Mouse (Mus musculus): Measurements from ENCODE around the gene Ccdc71. TPM values are rescaled to one million over a fixed set of nuclear protein-coding genes. Genes with fewer than 3 reads are reported as not detected.

Ccdc71 gene
- total RNA-seq (2021): 10 to 100 TPM; 37.0 to 37.8 TPM
- long read RNA-seq, experiment 1, transcript Ccdc71-201 (2 exons, 3,092 nt): major isoform, 6 of 6 reads
- long read RNA-seq, experiment 1, partial matches to known transcripts: 0 of 6 reads
- long read RNA-seq, experiment 1, other reads (novel, unspliced or antisense): 0 of 6 reads
- long read RNA-seq, experiment 2, transcript Ccdc71-201 (2 exons, 3,092 nt): major isoform, 6 of 10 reads
- long read RNA-seq, experiment 2, partial matches to known transcripts: 4 of 10 reads
- long read RNA-seq, experiment 2, other reads (novel, unspliced or antisense): 0 of 10 reads

GRCm38 (mm10) chr9:108460319-108461178, at the start of gene Ccdc71:
Gene Ccdc71 (plus strand): TSS chr9:108460527.
- DNase-seq (ENCODE audit: low spot score in 2 of 2): peak; percentile 84 to 87

GRCm38 (mm10) chr9:108411381-108411942, 48.9 kb upstream of the Ccdc71 start:
- peak; percentile 25 to 51 for DNase-seq (ENCODE audit: low spot score in 2 of 2)

- peak in 1 of 2 experiments; percentile 18 for DNase-seq (ENCODE audit: low spot score in 2 of 2)
Observed at GRCm38 (mm10) chr9:108412221-108412620, 48.1 kb upstream of the Ccdc71 start.

DNA sequence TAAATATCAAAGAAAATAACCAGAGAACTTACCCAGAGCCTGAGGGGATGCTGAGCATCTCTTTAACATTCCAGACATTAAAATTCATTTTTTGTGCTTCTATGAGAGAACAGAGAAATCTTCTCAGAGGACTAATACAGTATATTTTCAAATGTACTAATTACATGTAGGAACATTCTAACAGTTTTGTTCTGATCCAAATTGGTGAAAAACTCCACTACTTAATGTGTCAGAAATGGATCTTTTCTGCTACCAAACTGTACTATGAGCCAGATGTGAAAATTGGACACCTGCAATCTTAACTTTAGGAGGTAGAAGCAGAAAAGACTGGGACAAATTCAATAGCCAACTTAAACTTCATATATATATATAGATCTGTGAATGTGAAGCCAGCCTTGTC, 31.9 kb upstream of the Ccdc71 start, which contains the start of gene Ccdc36:
Gene Ccdc36 (minus strand): TSS at position 101 of the 400 bp plus-strand sequence.
- no peak for DNase-seq (ENCODE audit: low spot score in 2 of 2)

- DNase-seq (ENCODE audit: low spot score in 2 of 2): no peak
Observed at GRCm38 (mm10) chr9:108431431-108432067, 28.8 kb upstream of the Ccdc71 start.

DNA sequence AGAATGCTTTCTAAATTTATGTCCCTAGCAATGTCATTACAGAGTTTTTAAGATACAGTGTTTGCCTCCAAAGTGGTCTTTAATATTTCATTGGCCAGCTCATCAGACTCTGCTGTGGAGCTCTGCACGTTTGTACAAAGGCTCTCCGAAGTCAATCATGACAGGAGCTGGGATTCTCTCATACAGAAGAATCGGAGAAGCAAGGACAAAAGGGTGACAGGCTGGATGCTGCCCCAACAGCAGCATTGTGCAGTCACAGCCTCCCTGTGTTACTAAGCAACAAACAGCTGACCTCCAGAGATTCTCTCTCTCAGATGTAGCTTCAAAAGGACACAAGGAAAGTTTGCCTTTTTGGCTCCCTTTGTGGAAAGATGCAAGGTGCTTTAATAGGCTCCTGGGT, 24.1 kb upstream of the Ccdc71 start, which contains the start of gene BC048562:
Gene BC048562 (plus strand): TSS at position 301 of the 400 bp plus-strand sequence.
- DNase-seq (ENCODE audit: low spot score in 2 of 2): no peak

DNA sequence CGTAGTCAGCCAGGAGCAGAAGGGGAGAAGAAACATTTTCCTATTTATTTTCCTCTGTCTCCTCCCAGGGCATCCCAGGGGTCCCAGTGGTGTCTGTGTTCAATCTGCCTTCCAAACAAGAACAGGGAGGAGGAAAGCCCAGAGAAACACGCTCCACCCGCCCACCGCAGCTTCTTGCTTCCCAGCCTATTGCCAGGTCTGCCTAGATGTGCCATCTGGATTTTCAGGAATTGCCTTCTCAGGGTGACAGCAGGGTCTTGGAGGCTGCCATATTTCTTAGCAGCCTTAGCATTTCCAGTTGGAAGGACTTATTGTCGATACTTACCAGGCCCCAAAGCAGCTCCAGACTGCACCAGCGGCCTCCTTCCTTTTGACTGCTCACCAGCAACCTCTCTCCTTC, 21.2 kb upstream of the Ccdc71 start:
- DNase-seq (ENCODE audit: low spot score in 2 of 2): no peak

GRCm38 (mm10) chr9:108440485-108440884, 19.8 kb upstream of the Ccdc71 start:
- no peak for DNase-seq (ENCODE audit: low spot score in 2 of 2)

DNA sequence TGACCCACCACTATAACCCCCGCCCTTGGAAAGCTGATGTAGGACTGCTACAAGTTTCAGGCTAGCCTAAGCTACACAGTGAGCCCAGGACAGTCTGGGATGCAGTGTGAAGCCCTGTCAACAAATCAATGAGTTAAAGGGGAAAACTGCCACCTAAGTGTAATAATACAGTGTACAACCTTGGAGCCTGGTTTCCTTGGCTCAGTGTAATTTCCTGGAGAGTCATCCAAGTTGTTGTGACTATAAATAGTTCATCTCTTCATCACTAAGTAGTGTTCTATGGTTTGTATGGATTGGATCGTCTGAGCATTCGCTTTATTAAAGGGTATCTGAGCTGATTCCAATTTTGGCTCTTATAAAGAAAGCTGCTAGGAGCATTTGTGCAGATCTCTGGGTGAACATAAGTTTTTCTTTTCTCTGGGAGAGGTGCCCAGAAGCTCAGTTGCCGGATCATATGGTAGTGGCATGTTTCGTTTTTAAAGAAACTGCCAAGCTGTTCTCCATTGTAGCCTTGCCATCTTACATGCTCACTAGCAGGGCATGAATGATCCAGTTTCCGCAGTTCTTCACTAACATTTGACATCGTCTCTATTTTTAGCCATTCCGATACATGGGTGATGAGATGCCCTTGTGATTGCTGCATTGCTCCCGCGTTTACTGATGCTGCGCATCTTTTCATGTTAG, 18.9 kb upstream of the Ccdc71 start:
- DNase-seq (ENCODE audit: low spot score in 2 of 2): peak; percentile 61 to 91

DNA sequence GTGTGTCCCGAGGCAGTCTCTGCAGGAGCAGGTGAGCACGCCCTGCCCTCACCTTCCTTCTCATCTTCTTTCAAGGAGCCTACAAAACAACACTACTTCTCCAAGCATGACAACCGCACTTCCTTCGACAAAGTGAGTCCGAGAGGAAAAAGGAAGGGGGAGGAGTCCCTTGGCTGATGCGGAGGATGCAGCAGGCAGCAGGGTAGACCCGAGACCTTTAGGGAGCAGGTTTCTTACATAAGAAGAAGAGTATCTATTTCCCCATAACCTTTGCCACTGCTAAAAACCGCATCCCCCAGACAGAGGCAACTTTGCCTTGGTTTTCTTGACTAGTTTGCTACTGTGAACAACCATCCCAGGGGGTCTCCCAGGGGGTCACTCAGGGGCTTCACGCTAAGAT, 15.2 kb upstream of the Ccdc71 start:
- DNase-seq (ENCODE audit: low spot score in 2 of 2): no peak

- DNase-seq (ENCODE audit: low spot score in 2 of 2): peak; percentile 64 to 65
Observed at GRCm38 (mm10) chr9:108449860-108450259, 10.5 kb upstream of the Ccdc71 start.

DNA sequence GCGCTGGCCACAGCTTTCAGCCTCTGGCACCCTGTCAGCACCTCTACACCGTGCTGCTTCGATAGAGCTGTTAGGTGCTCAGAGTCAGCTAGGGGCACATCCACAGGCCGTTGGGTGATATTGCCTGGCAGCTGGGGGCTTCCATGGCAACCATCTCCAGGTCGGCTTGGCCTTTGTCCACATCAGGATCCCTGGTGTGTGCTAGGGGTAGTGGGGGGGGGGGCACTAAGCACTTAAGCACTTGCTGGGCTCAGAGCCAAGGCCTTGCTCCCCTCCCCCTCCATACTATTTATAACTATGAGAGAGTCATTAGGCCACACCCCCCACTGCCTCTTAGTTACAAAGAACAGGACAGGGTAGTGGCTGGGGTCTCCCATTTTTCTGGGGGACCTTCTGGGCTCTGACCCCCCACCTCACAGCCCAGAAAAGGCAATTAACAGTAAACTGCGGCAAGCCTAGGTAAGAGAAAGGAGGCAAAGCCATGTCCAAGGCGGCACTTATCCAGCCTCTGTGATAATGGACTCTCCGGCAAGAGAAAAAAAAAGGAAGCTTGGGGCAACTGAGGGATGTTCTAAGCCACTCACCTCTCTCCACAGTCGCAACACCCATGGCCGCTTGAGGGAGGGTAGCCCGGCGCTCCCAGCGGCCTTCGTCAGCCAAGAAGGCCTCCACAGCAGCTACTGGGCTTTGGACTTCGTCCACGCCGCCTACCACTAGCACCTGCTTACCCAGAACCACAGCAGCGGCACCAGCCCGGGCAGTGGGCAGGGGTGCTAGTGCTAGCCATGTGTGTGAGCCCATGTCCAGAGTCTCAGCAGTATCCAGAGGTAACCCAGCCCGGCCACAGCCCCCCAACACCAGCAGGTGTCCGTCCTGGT, 9.8 kb upstream of the Ccdc71 start:
- DNase-seq (ENCODE audit: low spot score in 2 of 2): no peak

- no peak for DNase-seq (ENCODE audit: low spot score in 2 of 2)
Observed at GRCm38 (mm10) chr9:108451170-108451493, 9.2 kb upstream of the Ccdc71 start.

DNA sequence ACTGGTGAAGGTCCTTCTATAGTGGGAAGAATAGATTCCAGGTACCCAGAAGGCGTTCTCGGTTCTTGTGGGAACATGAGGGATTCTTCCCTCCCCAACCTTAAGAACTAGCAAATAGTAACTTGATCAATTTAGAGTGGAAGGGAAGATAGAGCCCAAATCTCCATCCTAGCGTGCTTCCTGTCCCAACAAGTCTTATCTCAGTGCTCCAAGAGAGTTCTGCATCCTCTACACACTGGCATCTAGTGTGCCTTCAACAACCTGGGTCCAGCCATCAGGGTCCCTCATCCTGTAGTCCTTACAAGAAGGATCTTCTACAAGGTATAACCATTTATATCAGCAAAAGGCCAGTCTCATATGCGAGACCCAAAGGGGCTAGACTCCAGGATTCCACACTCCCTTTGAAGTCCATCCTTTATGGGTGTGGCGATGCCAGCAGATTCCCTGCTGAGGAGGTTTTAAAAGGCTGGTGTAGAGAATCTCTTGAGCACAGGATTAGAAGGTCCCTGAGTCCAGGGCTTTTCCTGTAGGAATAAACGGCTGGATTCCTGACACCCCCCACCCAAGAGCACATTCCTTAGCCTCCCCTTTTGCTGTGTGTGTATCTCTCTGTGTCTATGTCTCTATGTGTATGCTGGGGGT, 8.7 kb upstream of the Ccdc71 start:
- no peak for DNase-seq (ENCODE audit: low spot score in 2 of 2)

DNA sequence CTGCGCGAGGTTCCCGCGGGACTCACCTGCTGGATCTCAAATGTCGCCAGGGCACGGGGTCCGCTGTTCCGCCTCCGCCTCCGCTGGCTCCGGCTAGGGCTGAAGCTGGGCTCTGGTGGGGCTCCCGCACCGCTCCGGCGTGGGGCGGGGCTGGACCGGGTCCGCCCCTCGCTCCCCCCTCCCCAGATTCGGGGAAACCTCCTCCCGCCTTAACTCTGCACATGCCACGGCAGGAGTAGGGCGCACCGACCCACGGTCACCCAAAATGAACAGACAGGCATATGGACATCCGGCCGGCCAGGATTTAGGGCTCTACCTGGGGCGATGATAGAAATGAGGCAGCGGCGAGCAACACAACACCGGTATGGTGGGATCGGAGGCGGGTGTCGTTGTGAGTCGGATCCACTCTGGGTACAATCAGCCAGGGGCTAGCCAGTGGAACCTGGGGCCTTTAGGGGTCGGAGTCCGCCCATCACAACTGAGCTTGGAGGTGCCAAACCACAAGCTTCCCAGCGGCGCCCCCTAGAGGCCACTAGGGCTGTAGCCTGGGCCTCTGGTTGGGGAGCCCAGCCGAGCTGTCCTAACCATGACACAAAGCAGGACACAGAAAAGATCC, 7.9 kb upstream of the Ccdc71 start:
- DNase-seq (ENCODE audit: low spot score in 2 of 2): peak; percentile 85 to 87

DNA sequence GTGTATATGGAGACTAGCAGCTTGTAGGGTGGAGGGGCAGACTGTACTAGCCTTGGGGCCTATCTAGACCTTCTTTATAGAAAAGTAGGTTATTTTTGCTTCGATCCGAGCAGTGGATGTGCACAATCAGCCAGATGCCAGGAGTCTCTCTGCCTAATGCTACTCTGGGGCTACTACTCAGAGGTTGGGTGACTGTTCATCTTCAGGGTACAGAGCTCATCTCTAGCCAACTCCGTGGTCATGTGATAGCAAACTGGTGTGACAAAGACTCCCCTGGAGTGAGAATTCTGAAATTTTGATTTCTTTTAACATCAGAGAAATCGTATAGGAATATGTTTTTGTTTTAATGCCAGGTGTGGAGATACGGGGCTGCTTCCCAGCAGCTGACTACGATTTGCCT, 7.4 kb upstream of the Ccdc71 start:
- DNase-seq (ENCODE audit: low spot score in 2 of 2): no peak

- DNase-seq (ENCODE audit: low spot score in 2 of 2): peak in 1 of 2 experiments; percentile 62
Observed at GRCm38 (mm10) chr9:108453458-108453857, 6.9 kb upstream of the Ccdc71 start.

DNA sequence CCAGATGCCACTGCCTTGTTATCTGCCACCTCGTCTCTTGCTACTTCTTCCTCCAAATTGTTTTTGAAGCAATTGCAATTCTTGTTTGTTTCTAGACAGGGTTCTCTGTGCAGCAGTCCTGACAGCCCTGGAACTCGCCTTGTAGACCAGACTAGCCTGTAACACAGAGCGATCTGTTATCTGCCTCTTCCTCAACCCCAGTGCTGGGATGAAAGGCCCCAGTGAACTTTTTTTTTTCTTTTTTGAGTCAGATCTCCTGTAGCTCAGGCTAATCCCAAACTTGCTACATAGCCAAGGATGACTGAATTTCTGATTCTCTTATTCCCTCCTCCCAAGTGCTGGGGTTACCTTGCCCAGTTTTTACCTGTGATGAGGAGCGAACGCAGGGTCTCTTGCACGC, 5.9 kb upstream of the Ccdc71 start:
- DNase-seq (ENCODE audit: low spot score in 2 of 2): no peak

Measured in layer of hippocampus, postnatal 14 days (tissue).